Mouse (Mus musculus) R1 (cell line): Measurements from ENCODE around the gene Cdk4.

Experiments
- DNase-seq: peaks from one replicate; pipeline ENCODE4 v3.0.0-alpha.2; 2018; ENCODE audit warnings: low read depth, low spot score

Cdk4 gene

GRCm38 (mm10) chr10:127063239-127063872 lies at the start of gene Cdk4:
Gene Cdk4 (plus strand): TSS chr10:127063534.
- DNase-seq: peak; percentile 99

GRCm38 (mm10) chr10:127016488-127016887 lies 46.8 kb upstream of the Cdk4 start:
- peak; percentile 74 for DNase-seq

DNA sequence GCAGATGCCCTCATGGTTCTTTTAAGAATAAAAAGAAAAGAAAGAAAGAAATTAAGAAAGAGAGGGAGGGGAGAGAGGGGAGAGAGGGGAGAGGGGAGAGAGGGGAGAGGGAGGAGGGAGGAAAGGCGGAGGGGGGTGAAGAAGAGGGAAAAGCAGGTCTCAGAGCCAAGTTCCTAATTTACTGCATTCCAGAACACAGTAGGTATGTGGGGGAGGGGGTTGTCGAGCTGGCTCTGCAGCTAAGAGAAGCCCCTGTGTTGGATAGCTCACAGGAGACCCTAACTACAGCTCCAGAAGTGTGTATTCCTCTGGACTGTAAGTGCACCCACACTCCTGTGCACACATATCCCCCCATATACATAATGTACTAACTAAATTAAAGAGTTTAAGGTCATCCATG lies 46.3 kb upstream of the Cdk4 start:
- no peak for DNase-seq

DNA sequence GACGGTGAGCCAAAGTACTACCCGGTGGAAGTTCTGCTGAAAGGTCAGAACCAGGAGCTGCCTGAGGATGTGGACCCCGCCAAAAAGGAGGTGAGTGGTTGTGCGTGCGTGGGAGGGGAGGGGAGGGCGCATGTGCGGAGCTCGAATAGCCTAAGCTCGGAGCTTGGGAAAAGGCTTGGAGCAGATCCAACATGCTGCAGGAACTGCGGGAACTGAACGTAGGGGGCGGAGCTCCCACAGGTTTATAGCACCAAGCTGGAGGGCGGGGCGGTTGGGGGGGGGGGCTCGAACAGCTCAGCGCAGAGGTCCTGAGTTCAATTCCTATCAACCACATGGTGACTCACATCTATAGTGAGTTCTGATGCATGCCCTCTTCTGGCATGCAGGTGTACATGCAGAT lies 44.9 kb upstream of the Cdk4 start:
- peak; percentile 68 for DNase-seq

GRCm38 (mm10) chr10:127030336-127031296 lies 32.7 kb upstream of the Cdk4 start, which contains the start of gene Tsfm:
Gene Tsfm (minus strand): TSS chr10:127030840.
- DNase-seq: peak; percentile 89

DNA sequence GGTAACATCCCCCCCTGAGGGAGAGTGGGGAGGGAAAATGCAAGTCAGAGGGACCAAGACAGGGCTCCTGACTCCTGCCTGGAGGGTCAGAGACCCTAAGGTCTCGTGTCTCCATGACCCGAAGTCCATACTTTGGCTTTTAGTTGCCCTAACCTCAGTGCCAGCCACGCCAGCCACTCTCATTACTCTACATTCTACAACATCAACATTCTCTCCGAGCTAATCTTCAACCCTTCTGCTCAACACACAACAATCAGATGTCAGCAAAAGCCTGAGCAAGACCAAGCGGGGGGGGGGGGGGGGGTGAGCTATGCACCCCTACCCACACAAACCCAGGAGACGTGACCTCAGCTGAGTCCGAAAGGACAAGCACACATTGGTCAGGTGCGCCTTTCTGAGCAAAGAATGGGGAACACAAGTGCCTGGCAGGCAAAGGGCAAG lies 30.0 kb upstream of the Cdk4 start:
- no peak for DNase-seq

DNA sequence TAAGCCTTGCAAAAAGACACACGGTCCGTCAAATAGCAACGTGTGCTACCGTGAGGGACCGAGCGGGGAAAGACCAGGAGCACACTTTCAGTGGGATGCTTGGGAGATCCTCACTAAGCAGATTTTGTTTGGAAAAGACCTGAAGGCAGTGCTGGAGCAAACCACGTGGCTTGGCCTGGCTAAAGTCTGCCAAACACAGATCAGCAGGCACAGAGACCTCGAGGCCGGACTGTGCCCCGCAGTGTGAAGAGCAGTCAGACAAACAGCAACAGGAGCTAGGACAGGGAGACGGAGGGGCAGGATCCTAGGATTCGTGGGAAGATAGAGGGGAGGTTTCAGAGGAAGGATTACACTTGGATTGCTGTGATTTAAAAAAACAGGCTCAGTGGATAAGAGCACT lies 27.1 kb upstream of the Cdk4 start:
- DNase-seq: no peak

DNA sequence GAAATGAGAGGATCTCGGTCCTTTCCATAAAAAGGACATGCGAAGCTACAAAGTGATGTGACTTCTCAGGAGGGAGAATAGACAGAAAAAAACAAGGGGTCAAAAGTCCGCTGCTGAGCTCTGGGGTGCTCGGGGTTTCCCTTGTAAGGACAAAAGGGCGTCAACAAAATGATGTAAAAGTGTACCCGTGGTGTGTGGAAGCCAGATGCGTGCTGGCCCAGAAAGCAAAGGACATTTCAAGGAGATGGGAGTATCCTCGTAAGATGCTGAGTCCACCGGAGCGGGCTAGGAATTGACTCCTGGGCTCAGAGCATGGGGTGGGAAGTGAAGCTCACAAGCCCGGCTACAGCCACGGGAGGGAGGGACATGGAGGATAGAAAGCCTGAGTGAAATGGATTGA lies 25.7 kb upstream of the Cdk4 start:
- no peak for DNase-seq

DNA sequence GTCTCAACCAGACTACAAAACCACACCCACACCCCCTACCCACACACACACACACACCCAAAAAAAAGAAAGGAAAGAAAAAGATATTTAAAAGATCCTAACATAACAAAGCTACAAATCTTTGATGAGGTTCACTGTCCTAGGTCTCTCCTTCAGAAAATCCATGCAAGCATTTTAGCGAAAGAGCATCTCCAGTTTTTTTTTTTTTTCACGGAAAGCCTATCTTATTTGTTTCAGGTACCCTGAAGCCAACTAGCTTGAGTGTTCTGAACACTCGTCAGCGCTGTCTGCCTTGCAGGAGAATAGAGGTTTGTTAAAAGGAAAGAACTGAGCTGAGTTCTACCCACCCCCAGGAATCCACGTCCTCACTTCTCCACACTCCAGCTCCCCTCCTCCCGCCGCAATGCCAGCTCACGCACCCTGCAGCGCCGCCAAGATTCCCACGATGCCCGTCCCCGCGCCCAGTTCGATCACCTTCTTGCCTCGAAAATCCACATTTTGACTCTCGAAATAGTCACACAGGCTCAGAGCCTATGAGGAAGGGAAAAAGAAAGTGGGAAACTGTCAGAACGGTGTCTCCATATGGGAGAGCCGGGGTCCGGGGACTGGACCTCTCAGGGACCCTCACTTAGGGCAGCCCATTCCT lies 22.6 kb upstream of the Cdk4 start:
- DNase-seq: no peak

DNA sequence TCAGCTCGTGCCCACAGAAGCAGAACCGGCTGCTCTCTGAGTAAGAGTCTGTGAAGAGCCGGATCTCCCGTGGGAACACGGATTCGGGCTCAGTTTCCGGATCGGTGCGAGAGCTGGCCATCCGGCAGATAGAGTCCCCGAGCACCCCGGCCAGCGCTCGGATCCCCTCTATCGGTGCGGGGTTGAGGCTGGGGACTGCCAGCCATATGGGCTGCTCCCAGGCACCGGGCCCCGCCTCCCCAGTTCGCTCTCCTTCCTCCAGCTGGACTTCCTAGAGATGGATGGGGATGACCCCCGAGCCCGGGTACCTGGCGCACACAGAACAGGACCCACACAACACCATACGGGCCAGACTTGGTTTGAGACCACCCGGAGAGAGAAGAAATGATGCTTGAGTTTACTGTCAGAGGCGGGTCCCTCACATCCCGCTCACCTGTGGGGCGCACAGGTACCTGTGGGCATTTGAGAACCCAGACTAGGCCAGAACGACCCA lies 22.0 kb upstream of the Cdk4 start, which contains the start of the genes Mettl1 and Eef1akmt3:
Mettl1 (plus strand) TSS at position 141 of the 493 bp plus-strand sequence.
Eef1akmt3 (minus strand) TSS at position 240 of the 493 bp plus-strand sequence.
- no peak for DNase-seq

DNA sequence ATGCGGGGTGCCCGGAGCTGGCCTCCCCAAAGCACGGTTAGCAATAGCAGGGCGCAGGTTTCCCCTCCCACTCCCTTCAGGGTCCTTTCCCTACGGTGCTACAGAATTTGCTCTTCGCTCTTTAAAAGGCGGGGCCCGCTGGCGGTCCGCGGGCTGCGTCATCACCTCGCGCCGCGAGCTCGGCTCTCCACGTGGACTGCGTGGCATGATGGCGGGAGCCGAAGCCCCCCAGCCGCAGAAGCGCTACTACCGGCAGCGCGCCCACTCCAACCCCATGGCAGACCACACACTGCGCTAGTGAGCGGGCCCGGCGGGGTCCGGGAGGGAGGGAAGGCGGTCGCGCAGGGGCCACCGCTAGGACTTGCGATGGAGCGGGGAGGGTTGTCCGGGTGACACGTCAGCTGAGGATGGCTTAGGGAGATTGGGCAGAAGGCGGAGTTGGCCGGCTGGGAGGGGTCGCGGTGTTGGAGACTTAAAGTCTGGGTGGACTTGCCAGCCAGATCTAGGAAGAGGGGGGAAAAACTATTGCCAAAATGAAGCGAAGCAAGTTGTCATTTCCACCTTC lies 21.5 kb upstream of the Cdk4 start:
- peak; percentile 94 for DNase-seq

- no peak for DNase-seq
Measured at GRCm38 (mm10) chr10:127042468-127043115, 20.7 kb upstream of the Cdk4 start.

GRCm38 (mm10) chr10:127043187-127043586 lies 20.1 kb upstream of the Cdk4 start:
- DNase-seq: no peak

DNA sequence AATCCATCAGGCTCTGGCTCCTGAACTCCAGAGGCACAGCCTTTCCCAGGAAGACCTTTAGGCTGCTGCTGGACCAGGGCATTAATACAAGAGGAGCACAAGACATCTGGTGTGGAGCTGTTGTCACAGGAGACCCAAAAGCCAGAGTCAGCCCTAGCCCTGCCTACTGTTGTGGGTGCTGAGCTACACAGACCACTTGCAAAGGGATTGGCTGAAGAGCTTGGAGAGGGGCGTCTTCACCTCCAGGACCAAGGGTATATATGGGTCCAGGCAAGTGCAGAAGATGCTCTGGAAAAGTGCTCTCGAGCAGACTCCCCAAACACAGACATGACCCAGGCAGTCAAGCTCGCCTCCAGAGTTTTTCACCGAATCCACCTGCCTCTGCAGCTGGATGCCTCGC lies 15.4 kb upstream of the Cdk4 start, which contains the start of gene Cyp27b1:
Cyp27b1 (plus strand) TSS at position 297 of the 400 bp plus-strand sequence.
- no peak for DNase-seq

- no peak for DNase-seq
Measured at GRCm38 (mm10) chr10:127048608-127049394, 14.5 kb upstream of the Cdk4 start.

- peak; percentile 49 for DNase-seq
Measured at GRCm38 (mm10) chr10:127049395-127050118, 13.8 kb upstream of the Cdk4 start.

DNA sequence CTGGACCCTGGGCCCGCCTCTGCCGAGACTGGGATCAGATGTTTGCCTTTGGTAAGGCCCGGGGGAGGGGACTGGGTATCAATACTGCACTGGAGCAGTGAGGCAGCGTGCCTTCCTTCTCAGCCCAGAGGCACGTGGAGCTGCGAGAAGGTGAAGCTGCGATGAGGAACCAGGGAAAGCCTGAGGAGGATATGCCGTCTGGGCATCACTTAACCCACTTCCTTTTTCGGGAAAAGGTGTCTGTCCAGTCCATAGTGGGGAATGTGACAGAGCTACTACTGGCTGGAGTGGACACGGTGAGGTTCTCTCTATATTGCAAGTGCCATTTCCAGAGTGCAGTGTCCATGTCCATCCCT lies 13.2 kb upstream of the Cdk4 start:
- DNase-seq: no peak

GRCm38 (mm10) chr10:127054646-127055045 lies 8.7 kb upstream of the Cdk4 start:
- DNase-seq: peak; percentile 55

DNA sequence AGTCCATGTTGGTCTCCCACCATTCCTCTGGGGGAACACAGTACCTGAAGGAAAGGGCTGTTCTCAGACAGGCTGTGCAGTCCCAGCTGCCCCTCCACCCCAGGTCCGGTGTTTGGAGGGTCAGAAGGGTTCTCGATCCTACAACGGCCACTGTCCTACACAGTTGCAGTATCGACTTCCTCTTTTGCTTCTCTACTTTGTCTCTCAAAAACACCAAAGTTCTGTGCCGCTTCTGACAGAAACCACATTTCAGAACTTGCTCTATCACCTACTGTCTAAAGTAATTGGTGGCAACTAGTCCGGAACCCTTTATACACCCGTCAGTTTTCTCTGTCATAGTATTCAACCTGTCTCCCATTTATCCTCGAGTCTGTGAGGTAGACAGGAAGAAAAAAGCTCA lies 7.9 kb upstream of the Cdk4 start:
- DNase-seq: no peak
